Mouse (Mus musculus) fibroblast of lung, adult 2 months (primary cell): ENCODE measurements around the gene P3h3.
A peak's percentile ranks its signal among the peaks of the same experiment; 100 is the strongest.

Source experiments
- DNase-seq: peaks from one replicate; pipeline ENCODE4 v3.0.0-alpha.2; 2011; ENCODE audit warnings: low read depth

P3h3 gene

GRCm38 (mm10) chr6:124865766-124866362, 8.3 kb upstream of the P3h3 start:
- no peak for DNase-seq

- DNase-seq: no peak
Observed at GRCm38 (mm10) chr6:124863658-124864298, 6.2 kb upstream of the P3h3 start, which contains the start of gene Gpr162. Gene Gpr162 (minus strand): TSS chr6:124863983.

- no peak for DNase-seq
Observed at GRCm38 (mm10) chr6:124863125-124863657, 5.6 kb upstream of the P3h3 start.

- DNase-seq: no peak
Observed at GRCm38 (mm10) chr6:124862406-124863124, 5.0 kb upstream of the P3h3 start.

GRCm38 (mm10) chr6:124861802-124862201, 4.2 kb upstream of the P3h3 start:
- no peak for DNase-seq

- no peak for DNase-seq
Observed at GRCm38 (mm10) chr6:124861266-124861665, 3.7 kb upstream of the P3h3 start.

GRCm38 (mm10) chr6:124860511-124860910, 3.0 kb upstream of the P3h3 start:
- DNase-seq: no peak

GRCm38 (mm10) chr6:124859725-124860124, 2.2 kb upstream of the P3h3 start:
- peak; percentile 53 for DNase-seq

- no peak for DNase-seq
Observed at GRCm38 (mm10) chr6:124858561-124859318, 1.2 kb upstream of the P3h3 start.

GRCm38 (mm10) chr6:124857840-124858530, 433 bp upstream of the P3h3 start:
- no peak for DNase-seq

- no peak for DNase-seq
Observed at GRCm38 (mm10) chr6:124856321-124856720, 1.2 kb downstream of the P3h3 start.

GRCm38 (mm10) chr6:124854647-124855046, 2.9 kb downstream of the P3h3 start:
- no peak for DNase-seq

- no peak for DNase-seq
Observed at GRCm38 (mm10) chr6:124850535-124850934, 7.0 kb downstream of the P3h3 start.

- peak; percentile 70 for DNase-seq
Observed at GRCm38 (mm10) chr6:124847305-124847704, 10.2 kb downstream of the P3h3 start.

- DNase-seq: no peak
Observed at GRCm38 (mm10) chr6:124840241-124841167, 17.0 kb downstream of the P3h3 start, which contains the start of gene Gnb3. Gene Gnb3 (minus strand): TSS chr6:124840275.

- no peak for DNase-seq
Observed at GRCm38 (mm10) chr6:124839805-124840204, 17.7 kb downstream of the P3h3 start.

- no peak for DNase-seq
Observed at GRCm38 (mm10) chr6:124836411-124836810, 21.1 kb downstream of the P3h3 start.

- no peak for DNase-seq
Observed at GRCm38 (mm10) chr6:124835531-124835930, 22.0 kb downstream of the P3h3 start.

GRCm38 (mm10) chr6:124834512-124835081, 23.0 kb downstream of the P3h3 start:
- no peak for DNase-seq

- DNase-seq: no peak
Observed at GRCm38 (mm10) chr6:124831649-124832048, 25.9 kb downstream of the P3h3 start.
